Mouse (Mus musculus): ENCODE results near the gene Khk. TPM values are rescaled to one million over a fixed set of nuclear protein-coding genes. Genes with fewer than 3 reads are reported as not detected.

The Khk gene
- total RNA-seq, 2 experiments from 2014 or later: 27.1 to 30.3 TPM

- peak; percentile 64 to 77 for DNase-seq
- intact Hi-C loops (cut with DNase I): loop anchor here (2.0 kb wide), 1 partner anchor 75 kb away; no protein-coding TSS in a partner anchor
These were observed 8.9 kb downstream of the Khk start for GRCm38 (mm10) chr5:30930121-30930520.

DNA sequence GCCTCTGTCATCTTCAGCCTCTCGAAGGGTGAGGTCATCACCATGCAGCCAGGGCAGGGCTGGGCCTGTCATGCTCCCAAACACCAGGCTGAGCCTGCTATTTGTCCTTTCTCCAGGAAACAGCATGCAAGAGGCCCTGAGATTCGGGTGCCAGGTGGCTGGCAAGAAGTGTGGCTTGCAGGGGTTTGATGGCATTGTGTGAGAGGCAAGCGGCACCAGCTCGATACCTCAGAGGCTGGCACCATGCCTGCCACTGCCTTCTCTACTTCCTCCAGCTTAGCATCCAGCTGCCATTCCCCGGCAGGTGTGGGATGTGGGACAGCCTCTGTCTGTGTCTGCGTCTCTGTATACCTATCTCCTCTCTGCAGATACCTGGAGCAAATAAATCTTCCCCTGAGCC lies 9.6 kb downstream of the Khk start:
- intact Hi-C loops (cut with DNase I): loop anchor here (2.0 kb wide), 1 partner anchor 74 kb away; no protein-coding TSS in a partner anchor
- DNase-seq: no peak

- no peak for DNase-seq
- intact Hi-C loops (cut with DNase I): loop anchor here (2.0 kb wide), 1 partner anchor 73 kb away; no protein-coding TSS in a partner anchor
These were observed 10.1 kb downstream of the Khk start for GRCm38 (mm10) chr5:30931378-30931777.

- intact Hi-C loops (cut with DNase I): no loop called here
These were observed 12.5 kb downstream of the Khk start for GRCm38 (mm10) chr5:30933705-30934104.

DNA sequence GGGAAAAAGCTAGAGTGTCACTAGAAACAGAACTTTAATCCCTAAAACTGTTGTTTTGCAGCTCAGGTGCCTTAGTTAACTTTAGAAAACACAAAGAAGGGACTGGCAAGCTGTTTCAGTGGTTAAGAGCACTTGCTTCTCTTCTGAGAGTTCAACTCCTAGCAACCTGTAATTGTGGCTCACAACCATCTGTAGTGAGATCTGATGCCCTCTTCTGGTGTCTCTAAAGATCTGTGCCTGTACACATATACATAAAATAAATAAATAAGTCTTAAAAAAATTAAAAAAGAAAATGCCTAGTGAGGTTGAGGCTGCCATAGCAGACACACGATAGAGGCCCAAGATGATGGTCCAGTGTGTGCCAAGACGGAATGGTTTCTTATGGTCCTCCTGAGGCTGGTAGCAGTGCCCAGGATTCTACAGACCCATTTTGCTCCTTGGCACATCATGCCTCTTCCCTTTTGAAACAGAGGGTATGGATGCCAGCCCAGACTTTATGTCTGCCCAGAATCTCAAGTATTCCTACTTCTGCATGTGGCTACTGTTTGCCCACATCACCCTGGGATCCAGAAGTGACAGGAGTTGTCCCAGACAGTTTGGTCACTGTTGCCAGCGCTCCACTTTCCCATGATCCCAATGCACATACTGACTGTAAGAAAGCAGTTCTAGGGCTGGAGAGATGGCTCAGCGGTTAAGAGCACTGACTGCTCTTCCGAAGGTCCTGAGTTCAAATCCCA lies 13.7 kb downstream of the Khk start:
- intact Hi-C loops (cut with DNase I): no loop called here
- DNase-seq: no peak

More at GRCm38 (mm10) chr5:30933705-30934104, 12.5 kb downstream of the Khk start:
- DNase-seq: no peak

GRCm38 (mm10) chr5:30943004-30943403 lies 21.8 kb downstream of the Khk start:
- no peak for DNase-seq
- intact Hi-C loops (cut with DNase I): no loop called here

DNA sequence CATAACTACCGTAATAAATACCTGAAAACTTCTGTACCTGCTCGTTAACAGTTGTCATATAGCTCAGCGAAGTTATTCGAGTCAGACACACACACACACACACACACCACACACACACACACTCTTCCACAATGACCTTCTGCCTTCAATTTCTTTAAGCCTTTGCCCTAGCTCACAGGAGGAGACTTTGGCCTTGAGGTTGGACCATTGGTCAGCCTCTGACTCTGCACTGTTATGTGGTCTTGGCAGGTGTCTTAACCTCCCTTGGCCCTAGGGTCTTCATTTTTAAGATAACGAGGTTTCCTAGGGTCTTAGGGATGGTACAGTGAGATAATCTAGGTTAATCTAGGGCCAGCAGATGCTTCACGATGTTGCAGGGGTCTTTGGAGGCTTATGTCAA lies 23.1 kb downstream of the Khk start:
- intact Hi-C loops (cut with DNase I): no loop called here
- no peak for DNase-seq

GRCm38 (mm10) chr5:30944956-30945781 lies 23.9 kb downstream of the Khk start, which contains the start of gene Cgref1:
Gene Cgref1, minus strand, starts transcription at chr5:30945591.
- DNase-seq: peak in 1 of 2 experiments; percentile 65
- intact Hi-C loops (cut with DNase I): no loop called here

DNA sequence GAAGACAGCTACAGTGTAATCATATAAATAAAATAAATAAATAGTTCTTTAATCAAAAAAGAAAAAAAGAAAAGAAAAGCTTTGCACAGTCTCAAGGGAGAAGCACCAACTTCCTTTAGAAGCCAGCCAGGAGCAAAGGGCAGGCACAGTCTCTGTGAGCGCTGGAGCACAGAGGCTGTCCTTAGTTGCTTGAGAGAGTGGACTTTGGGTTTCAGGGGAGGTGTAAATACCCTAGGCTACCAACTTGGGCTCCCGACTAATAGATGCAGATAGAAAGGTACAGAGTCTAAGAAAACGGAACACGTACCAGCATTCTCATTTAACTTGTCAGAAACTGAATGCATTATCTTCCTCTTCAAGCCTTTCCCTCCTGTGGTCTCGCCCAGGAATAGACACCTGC lies 27.4 kb downstream of the Khk start:
- DNase-seq: no peak
- intact Hi-C loops (cut with DNase I): no loop called here

- peak; percentile 86 to 87 for DNase-seq
- intact Hi-C loops (cut with DNase I): no loop called here
These were observed 28.6 kb downstream of the Khk start for GRCm38 (mm10) chr5:30949654-30950326.

DNA sequence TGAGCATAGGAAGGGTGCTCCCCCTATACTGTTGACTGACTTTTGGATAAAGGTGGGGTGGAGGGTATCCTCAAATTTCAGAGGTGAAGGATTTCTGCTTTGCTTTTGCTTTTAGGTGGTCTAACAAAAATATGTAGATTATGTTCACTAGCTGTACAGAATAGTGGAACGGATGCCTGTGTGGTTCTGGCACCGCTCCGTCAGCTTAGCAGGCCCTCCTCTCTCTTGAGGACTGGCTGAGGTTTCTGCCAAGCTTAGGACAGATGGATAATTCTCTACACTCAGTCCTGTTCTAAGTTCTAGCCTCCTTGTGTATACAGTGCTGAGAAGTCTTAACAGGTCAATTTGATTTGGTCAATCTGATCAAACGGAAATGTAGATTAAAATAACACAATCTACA lies 29.2 kb downstream of the Khk start:
- intact Hi-C loops (cut with DNase I): no loop called here
- no peak for DNase-seq

- intact Hi-C loops (cut with DNase I): no loop called here
- DNase-seq: no peak
These were observed 29.7 kb downstream of the Khk start for GRCm38 (mm10) chr5:30950922-30951321.

- no peak for DNase-seq
- intact Hi-C loops (cut with DNase I): no loop called here
These were observed 30.5 kb downstream of the Khk start for GRCm38 (mm10) chr5:30951706-30952105.

DNA sequence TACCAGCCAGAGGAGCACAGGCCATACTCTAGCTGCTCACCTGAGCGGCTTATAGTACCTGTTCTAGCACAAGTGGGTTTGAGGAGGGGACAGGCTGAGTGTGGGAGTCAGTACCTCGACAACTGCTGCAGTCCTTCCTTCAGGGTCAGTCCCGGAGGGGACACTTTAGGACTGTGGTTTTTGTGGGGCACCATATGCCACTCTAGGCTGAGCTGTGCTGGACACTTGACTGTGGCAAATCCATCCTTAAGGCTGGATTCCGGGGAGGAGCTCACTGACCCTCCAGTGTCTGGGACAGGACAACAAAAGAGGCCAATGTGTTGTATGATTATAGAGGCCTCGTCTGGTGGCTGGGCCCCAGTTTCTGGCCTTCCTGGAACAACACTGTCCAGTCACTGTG lies 31.3 kb downstream of the Khk start:
- intact Hi-C loops (cut with DNase I): no loop called here
- DNase-seq: no peak

- no peak for DNase-seq
- intact Hi-C loops (cut with DNase I): no loop called here
These were observed 32.8 kb downstream of the Khk start for GRCm38 (mm10) chr5:30954065-30954464.

DNA sequence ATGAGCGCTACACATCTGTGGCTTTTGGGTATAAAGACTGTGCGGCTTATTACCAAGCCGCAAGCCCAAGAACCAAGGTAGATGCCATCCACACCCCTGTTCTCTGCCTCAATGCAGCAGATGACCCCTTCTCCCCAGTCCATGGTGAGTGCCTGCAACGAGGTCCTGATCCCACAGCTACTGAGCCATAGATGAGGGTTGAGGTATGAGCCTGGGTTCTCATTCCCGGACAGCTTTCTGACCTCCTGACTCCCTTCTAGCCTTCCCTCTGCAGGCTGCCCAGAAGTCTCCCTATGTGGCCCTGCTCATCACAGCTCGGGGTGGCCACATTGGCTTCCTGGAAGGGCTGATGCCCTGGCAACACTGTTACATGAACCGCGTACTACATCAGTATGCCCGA lies 33.3 kb downstream of the Khk start:
- intact Hi-C loops (cut with DNase I): no loop called here
- no peak for DNase-seq

GRCm38 (mm10) chr5:30955751-30956150 lies 34.5 kb downstream of the Khk start:
- no peak for DNase-seq
- intact Hi-C loops (cut with DNase I): no loop called here

- intact Hi-C loops (cut with DNase I): no loop called here
- no peak for DNase-seq
These were observed 36.7 kb downstream of the Khk start for GRCm38 (mm10) chr5:30957891-30958290.

GRCm38 (mm10) chr5:30959198-30959854 lies 38.1 kb downstream of the Khk start:
- intact Hi-C loops (cut with DNase I): no loop called here
- DNase-seq: no peak

DNA sequence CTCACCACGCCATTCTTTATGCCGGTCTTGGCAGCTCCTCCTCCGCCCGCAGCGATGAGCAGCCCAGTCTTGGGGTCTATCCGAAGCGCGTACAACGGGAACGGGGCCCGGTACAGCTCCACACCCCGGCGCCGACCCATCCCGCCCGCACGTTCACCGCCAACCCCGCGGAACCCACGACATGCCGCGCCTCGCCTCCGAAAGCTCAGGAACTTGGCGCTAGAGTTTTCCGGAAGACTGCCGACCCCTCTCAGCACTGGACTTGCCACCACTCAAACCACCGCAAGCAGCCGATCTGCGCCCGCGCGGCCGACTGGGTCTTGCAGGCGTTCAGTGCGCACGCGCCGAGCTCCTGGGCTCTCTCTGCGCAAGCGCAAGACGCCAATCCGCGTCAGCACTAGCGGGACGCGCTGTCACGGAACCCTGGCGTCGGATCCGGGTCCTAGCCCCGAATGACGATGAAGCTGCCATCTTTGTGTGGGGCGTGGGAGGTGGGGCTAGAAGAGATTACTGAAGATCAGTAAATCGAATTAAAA lies 38.8 kb downstream of the Khk start, which contains the start of gene Preb:
TSS of gene Preb (minus strand) at position 396 of the 536 bp plus-strand sequence.
- DNase-seq: peak; percentile 98 to 99
- intact Hi-C loops (cut with DNase I): no loop called here

All from gastrocnemius, postnatal 36 days (tissue).